Comparison of ENCODE assay signal across 8 mouse cellular contexts in the genomic region with DNA sequence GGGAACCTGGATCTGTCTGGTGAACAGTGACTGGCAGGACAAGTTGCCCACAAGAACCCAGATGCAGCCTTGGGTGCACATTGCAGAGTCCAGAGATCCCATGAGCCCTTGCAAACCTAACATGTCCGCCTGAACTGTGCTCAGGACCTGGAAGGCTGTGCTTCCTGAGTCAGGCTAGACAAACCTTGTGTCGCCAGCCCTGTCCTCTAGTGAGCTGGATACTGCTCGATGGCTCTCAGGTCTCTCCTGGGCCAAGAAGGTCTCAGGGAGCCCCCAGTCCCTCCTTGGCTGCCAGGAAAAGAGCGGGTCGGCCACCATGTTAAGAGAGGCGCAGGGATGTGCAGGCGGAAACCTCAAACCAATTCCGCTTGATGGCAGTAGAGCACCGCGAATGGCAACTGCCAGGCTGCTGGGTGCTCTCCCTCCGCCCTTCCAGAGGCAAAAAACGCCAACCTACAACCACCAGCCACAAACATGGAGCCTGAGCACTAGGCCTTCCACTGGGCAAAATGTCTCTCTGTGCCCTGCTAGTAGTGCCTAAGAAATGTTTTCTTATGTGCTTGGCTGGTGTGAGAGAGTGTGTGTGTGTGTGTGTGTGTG.
DNase-seq lines count a peak whose midpoint lies in the region; TF ChIP-seq lines count a peak whose summit lies in the region.
"Not testable (repeated sequence)": the region's sequence is repeated elsewhere in the genome, so short reads cannot be mapped to it uniquely, and the experiment has no call there.

No protein-coding gene starts in this region.

- not testable (repeated sequence) for H3K27ac ChIP-seq in ES-E14 (ENCODE audit: insufficient read depth, low read depth, low read length, poor library complexity, severe bottlenecking)

- H3K9ac ChIP-seq in ES-E14 (ENCODE audit: insufficient read depth, low read depth, low read length, poor library complexity, severe bottlenecking) = not testable (repeated sequence)

- in situ Hi-C loops in ES-E14 (cut with MboI; ENCODE audit: low sequenced_read_pairs in 2 of 2, unreplicated experiment in 2 of 2) = not testable (repeated sequence)

- not testable (repeated sequence) for H3K4me3 ChIP-seq in ES-E14 (ENCODE audit: insufficient read depth in 1 of 2, low read depth in 1 of 2, low read length in 2 of 2, poor library complexity in 1 of 2, severe bottlenecking in 1 of 2)

- not testable (repeated sequence) for H3K36me3 ChIP-seq in ES-E14 (ENCODE audit: control insufficient read depth, insufficient read depth, low read length, poor library complexity, severe bottlenecking)

- not testable (repeated sequence) for H3K9me3 ChIP-seq in ES-E14 (ENCODE audit: control insufficient read depth, insufficient read depth, low read depth, low read length)

- DNase-seq in ES-E14 (ENCODE audit: low read depth, low spot score) = not testable (repeated sequence)
- DNase-seq in adrenal gland, adult 8-10 months = peak; percentile 34
- peak; percentile 61 for DNase-seq in cerebellum, adult 8-10 months
- peak; percentile 57 for DNase-seq in gastrocnemius, postnatal 25 days
- DNase-seq in kidney, adult 11 months = peak; percentile 80
- peak; percentile 55 for DNase-seq in lung, postnatal 25 days (ENCODE audit: low spot score)
- peak; percentile 56 for DNase-seq in ovary, postnatal 36 days (ENCODE audit: low spot score)
- DNase-seq in urinary bladder, postnatal 25 days (ENCODE audit: low spot score) = peak; percentile 11

- H3K4me1 ChIP-seq in ES-E14 (ENCODE audit: control insufficient read depth in 2 of 2, insufficient read depth in 2 of 2, low read length in 2 of 2, poor library complexity in 1 of 2) = not testable (repeated sequence)

TF ChIP-seq in ES-E14, 5 proteins besides CTCF, POLR2A, EP300 and RAD21:
- TF ChIP-seq ZNF384 (IDR thresholded peaks at IDR 0.05; ENCODE audit: low read depth, low read length) = peak; percentile 34; the same call in 1 of the 2 replicates
